Mouse (Mus musculus): Measurements from ENCODE around the gene Nipbl. TPM values are rescaled to one million over a fixed set of nuclear protein-coding genes. Genes with fewer than 3 reads are reported as not detected.

The Nipbl gene
- total RNA-seq (2023) = 100 to 1,000 TPM; 107 to 110 TPM

GRCm38 (mm10) chr15:8443926-8444889, at the start of gene Nipbl:
Gene Nipbl, minus strand, starts transcription at chr15:8444463.

Other genes starting within 250 kb of the Nipbl start
- gene Gm2310, start 75.5 kb upstream of the Nipbl start, total RNA-seq (2023) = not detected